Mouse (Mus musculus): ENCODE measurements around the gene Gpr6. TPM values are rescaled to one million over a fixed set of nuclear protein-coding genes. Genes with fewer than 3 reads are reported as not detected.

The Gpr6 gene
- polyA plus RNA-seq, 1 experiment from 2014 or later, result not detected

Other genes with a start within 250 kb of the Gpr6 start
- 28.6 and 30.4 TPM in 2 replicates for gene Cdc40, start 189.0 kb downstream of the Gpr6 start, polyA plus RNA-seq (2015; fragmentation: Nextera tagmentation; extraction: Ambion mirVana)
- 8.9 and 9.4 TPM in 2 replicates for gene Wasf1, start 188.8 kb downstream of the Gpr6 start, polyA plus RNA-seq (2015; fragmentation: Nextera tagmentation; extraction: Ambion mirVana)
- 14.9 and 15.4 TPM in 2 replicates for gene Fig4, start 231.0 kb upstream of the Gpr6 start, polyA plus RNA-seq (2015; fragmentation: Nextera tagmentation; extraction: Ambion mirVana)
- gene Ak9, start 231.7 kb upstream of the Gpr6 start, polyA plus RNA-seq (2015; fragmentation: Nextera tagmentation; extraction: Ambion mirVana), result not detected in 2 replicates